Mouse (Mus musculus) cerebellum, postnatal 14 days (tissue): ENCODE data around the gene Colgalt2.
"Not testable (repeated sequence)": the region's sequence is repeated elsewhere in the genome, so short reads cannot be mapped to it uniquely, and the experiment has no call there.

Experiments used
- DNase-seq, 2 experiments: peaks; one replicate each; pipeline ENCODE4 v3.0.0; 2021; ENCODE audit warnings: mixed read lengths in 2 of 2

Colgalt2 gene

DNA sequence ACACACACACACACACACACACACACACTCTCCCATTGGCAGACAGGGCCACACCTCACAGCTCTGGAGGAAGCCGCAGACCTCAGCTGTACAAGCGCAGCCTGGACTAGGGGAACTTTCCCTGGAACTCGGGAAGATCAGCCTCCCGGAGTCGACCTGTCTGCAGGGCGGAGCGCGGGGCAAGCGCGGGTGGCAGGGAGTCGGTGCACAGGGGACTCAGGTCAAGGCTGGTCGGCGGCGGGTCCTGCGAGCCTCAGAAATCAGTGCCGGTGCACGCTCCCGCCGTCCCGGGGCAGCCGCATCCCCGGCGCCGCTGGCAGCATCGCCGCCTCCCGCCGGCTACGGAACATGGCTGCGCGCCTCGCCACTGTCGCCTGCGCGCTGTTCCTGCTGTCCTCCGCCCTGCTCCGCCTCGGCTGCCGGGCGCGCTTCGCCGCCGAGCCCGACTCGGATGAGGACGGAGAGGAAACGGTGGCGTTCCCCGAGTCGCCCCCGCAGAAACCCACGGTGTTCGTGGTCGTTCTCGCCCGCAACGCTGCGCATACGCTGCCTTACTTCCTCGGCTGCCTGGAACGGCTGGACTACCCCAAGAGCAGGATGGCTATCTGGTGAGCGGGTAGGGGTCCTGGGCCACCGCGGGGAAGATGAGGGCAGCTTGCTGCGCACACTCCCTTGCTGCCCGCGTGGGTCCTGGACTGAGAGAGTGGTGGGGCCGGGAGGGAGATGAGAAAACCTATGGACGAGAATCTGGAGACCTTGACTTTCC is at the start of gene Colgalt2:
TSS of gene Colgalt2 (plus strand) at position 41 of the 766 bp plus-strand sequence.
- peak; percentile 40 to 63 for DNase-seq

GRCm38 (mm10) chr1:152356721-152357120 is 42.9 kb upstream of the Colgalt2 start:
- DNase-seq = no peak

- peak in 1 of 2 experiments; percentile 31 for DNase-seq
Measured at GRCm38 (mm10) chr1:152368311-152369088, 31.1 kb upstream of the Colgalt2 start.

GRCm38 (mm10) chr1:152369139-152369538 is 30.5 kb upstream of the Colgalt2 start:
- DNase-seq = peak; percentile 82 to 83

- no peak for DNase-seq
Measured at GRCm38 (mm10) chr1:152378311-152378710, 21.3 kb upstream of the Colgalt2 start.

- DNase-seq = no peak
Measured at GRCm38 (mm10) chr1:152384589-152384988, 15.0 kb upstream of the Colgalt2 start.

DNA sequence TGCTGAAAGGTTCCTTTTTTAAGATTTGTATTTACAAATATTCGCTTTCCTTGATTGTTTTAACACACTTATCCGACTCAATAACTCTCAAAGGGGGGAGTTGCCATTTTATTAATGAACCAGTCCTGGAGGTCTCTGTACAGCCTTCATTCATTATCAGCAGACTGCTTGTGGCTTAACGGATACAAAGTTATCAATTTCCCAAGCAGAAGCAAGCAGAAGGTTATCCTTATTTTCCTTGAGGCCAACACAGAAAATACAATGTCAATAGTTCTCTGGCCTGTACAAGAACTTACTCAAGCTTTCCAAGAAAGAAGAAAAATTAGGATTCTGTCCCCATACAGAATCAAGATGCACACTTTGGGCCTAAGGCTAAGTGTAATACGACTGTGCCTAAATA is 13.9 kb upstream of the Colgalt2 start:
- DNase-seq = not testable (repeated sequence)

DNA sequence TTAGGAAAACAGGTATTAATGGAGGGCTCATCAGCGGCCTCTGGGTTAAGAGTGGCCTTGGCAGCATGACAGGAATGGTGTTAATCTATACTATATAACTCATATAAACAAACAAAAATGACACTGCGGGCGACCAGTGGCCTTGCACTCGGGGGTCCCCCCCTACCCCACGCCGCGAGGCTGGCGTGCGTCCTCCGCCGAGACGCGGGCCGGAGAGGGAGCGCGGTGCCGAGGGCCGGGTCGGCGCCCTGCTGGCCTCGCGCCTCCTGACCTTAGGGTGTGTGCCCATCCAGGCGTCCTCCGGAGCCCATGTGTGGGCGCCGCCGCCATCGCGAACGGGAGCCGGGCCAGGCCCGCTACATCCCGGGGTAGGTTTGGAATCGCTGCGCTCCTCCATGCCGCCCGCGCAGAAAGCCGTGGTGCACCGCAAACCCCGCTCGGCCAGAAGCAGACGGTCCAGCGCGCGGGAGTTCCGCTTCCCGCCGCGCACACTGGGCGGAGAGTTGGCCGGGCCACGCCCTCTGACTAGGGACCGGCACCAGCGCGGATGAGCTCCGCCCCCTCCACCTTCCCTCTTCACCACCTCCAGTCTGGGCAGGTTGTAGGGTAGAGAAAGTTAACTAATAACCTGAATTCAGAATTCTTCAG is 13.3 kb upstream of the Colgalt2 start, which contains the start of gene Tsen15:
TSS of gene Tsen15 (minus strand) at position 501 of the 648 bp plus-strand sequence.
- peak; percentile 89 to 93 for DNase-seq

- DNase-seq = no peak
Measured at GRCm38 (mm10) chr1:152389271-152389670, 10.4 kb upstream of the Colgalt2 start.

DNA sequence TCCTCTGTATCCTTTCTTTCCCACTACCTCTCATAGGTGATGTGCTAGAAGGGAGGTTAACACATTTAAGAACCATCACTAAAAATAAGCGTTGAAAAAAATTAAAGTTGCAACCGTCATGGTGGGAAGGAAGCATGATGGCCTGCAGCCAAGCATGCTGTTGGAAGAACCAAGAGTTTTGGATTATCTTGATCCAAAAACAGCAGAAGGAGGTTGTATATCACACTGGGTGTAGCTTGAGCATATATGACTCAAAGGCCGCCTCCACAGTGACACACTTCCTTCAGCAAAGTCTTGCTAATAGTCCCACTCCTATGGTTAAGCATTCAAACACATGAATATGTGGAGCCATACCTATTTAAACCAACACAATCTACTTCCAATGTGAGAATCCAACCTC is 5.5 kb upstream of the Colgalt2 start:
- no peak for DNase-seq

DNA sequence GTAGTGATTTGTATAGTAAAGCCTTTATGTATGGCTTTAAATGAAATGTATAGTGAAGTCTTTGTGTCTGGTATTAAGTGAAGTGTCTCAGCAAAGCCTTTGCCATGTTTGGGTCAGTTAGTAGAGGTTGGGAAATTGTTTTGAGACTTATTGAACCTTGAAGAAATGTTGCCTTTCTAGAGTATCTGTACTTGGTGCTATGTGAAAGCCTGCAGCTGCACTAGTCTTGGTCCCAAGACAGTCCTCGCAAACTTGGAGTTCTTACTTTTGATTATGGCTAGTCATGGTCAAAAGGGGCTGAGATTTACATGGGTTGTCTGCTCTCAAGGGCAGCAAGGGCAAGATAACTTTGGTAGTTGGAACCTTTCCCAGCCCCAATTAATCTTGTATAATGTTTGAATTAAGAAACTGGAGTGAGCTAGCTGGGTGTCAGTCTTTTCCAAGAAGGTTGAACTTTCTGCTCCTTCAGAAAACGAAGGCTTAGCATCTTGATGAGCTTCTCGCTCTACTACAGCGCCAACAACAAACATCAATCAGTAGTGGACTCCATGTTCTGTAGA is 4.6 kb upstream of the Colgalt2 start:
- DNase-seq = no peak

GRCm38 (mm10) chr1:152398708-152399107 is 922 bp upstream of the Colgalt2 start:
- no peak for DNase-seq

GRCm38 (mm10) chr1:152400556-152401540 is 1.2 kb downstream of the Colgalt2 start:
- no peak for DNase-seq

DNA sequence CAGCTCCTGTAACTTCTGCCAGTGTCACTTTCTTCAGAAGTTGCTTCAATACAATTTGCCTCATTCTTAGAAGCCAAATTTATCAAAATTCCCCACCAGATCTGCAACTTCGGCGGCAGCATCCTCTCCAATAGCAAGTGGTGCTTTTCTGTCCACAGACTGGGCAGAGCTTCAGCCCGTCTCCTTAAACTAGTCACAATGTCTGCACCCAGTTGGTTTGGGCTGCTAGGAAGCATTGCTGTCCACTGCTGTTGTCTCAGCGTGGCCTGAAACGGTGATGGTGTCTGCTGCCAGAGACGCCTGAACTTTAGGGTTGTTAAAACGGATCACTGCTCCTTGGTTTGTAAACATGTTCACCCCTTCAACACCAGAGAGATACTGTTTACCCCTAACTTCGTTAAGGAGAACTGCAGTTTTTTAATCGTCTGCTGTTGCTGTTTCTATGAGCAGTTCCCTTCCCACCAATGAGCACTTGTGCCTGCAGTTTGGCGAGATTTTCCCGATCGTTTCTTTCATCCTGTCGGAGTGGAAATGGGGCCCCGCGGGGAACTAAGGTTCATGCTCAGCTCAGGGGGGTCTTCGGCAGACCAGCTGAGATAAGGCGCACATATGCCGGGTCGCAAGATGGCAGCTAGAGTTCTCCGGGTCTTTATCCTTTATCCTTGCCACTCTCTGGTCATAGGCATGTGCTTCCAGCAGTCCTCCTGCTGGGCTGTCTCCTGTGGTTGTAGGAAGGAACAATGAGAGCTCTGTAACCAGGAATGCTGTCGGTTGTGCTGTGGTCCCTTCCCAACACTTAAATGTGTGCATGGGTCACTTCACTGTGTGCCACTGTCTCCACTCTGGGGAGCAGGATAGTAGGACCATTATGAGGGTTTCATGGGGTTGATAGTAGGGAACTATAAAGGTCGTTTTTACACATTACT is 7.7 kb downstream of the Colgalt2 start:
- DNase-seq = peak; percentile 34 to 44

GRCm38 (mm10) chr1:152409356-152409755 is 9.7 kb downstream of the Colgalt2 start:
- DNase-seq = peak in 1 of 2 experiments; percentile 46

- DNase-seq = peak; percentile 93 to 95
Measured at GRCm38 (mm10) chr1:152410657-152411056, 11.0 kb downstream of the Colgalt2 start.

DNA sequence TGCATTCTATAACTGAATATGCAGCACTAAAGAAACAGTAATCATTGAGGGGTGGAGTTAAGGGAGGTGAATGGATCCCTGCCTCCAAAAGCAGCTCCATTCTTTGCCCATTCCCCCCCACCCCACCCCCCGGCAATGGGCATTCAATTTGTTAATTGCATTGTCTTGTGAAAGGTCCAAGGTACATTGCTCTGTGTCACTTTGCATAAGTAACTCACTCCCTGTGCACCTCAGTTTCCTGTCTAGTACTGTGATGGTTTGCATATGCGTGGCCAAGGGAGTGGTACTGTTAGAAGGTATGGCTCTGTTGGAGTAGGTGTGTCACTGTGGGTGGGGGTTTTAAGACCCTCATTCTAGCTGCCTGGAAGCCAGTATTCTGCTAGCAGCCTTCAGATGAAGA is 13.5 kb downstream of the Colgalt2 start:
- DNase-seq = no peak

DNA sequence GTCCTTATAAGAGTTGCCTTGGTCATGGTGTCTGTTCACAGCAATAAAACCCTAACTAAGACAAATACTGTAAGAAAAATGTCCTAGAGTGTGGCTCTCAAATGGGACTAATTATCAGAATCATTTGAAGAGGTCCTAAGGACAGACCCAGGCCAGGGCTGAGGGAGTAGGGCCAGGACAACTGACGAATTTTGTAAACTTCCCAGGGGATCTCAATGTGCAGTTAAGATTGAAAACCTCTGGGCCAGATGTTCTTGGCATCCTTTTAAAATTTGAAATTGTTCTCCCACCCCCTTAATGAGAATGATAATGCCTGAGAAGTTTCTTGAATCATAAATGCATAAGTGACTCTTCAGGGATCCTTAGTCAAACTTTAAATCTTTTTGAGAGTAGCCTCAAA is 14.3 kb downstream of the Colgalt2 start:
- DNase-seq = no peak

- DNase-seq = peak; percentile 58
Measured at GRCm38 (mm10) chr1:152414451-152414850, 14.8 kb downstream of the Colgalt2 start.

GRCm38 (mm10) chr1:152416306-152416904 is 16.8 kb downstream of the Colgalt2 start:
- no peak for DNase-seq
